In genomic region chr3:84190513-84191061, GRCm38 (mm10) we compare ENCODE assay signal across 8 mouse cellular contexts. TPM values are rescaled to one million over a fixed set of nuclear protein-coding genes. Genes with fewer than 3 reads are reported as not detected.
DNase-seq lines count a peak whose midpoint lies in the region; ATAC-seq and TF ChIP-seq lines count a peak whose summit lies in the region.

No protein-coding gene starts in this region.

- DNase-seq in gastrocnemius, postnatal 10 days: peak; percentile 20
- DNase-seq in gastrocnemius, postnatal 25 days: no peak
- DNase-seq in limb, embryonic 14.5 days (ENCODE audit: low spot score): no peak
- DNase-seq in urinary bladder, postnatal 36 days (ENCODE audit: low spot score in 2 of 2): no peak
- no peak for DNase-seq in ovary, postnatal 14 days (ENCODE audit: low spot score)

- 2% methylated on average over 41 of the region's 41 CpGs for WGBS in heart, embryonic 15.5 days
- WGBS in limb, embryonic 14.5 days: 12% methylated on average over 41 of the region's 41 CpGs
- WGBS in midbrain, embryonic 16.5 days: 16% methylated on average over 41 of the region's 41 CpGs

- peaks cover 6% of the 10 kb centered on the region; the same call in 1 of the 2 replicates for H3K4me1 ChIP-seq in bone marrow macrophage, adult 2 months (ENCODE audit: control insufficient read depth, insufficient read depth, low read length)
- peaks cover 17% of the 10 kb centered on the region; the same call in 1 of the 2 replicates for H3K4me1 ChIP-seq in heart, embryonic 15.5 days (replicated peaks)
- H3K4me1 ChIP-seq in limb, embryonic 14.5 days (ENCODE audit: control insufficient read depth, insufficient read depth, low read length): peaks cover 6% of the 10 kb centered on the region
- H3K4me1 ChIP-seq in midbrain, embryonic 16.5 days (ENCODE audit: control insufficient read depth, insufficient read depth, low read length): peaks cover 2% of the 10 kb centered on the region; the same call in 1 of the 2 replicates

- H3K27me3 ChIP-seq in heart, embryonic 15.5 days: 0 out of 2 replicates have a peak, but pooled peaks cover 3% of the 10 kb centered on the region
- H3K27me3 ChIP-seq in limb, embryonic 14.5 days (ENCODE audit: control insufficient read depth, insufficient read depth, low read length): peaks cover 11% of the 10 kb centered on the region; the same call in 1 of the 2 replicates
- no peaks in the 10 kb centered on the region for H3K27me3 ChIP-seq in midbrain, embryonic 16.5 days (ENCODE audit: control insufficient read depth, insufficient read depth, low read depth, low read length)

- peak overlapping the region; percentile 56 for H3K9ac ChIP-seq in heart, embryonic 15.5 days
- peak overlapping the region; percentile 38 for H3K9ac ChIP-seq in limb, embryonic 14.5 days (ENCODE audit: low read depth, low read length, severe bottlenecking)
- no peak overlapping the region; the same call in 1 of the 2 replicates for H3K9ac ChIP-seq in midbrain, embryonic 16.5 days (ENCODE audit: low read depth, low read length)

- H3K4me3 ChIP-seq in bone marrow macrophage, adult 2 months (ENCODE audit: insufficient read depth, low read length): peak overlapping the region; percentile 62
- H3K4me3 ChIP-seq in heart, embryonic 15.5 days: peak overlapping the region; percentile 58
- H3K4me3 ChIP-seq in limb, embryonic 14.5 days (replicated peaks; ENCODE audit: low read length): peak overlapping the region; percentile 36
- no peak overlapping the region for H3K4me3 ChIP-seq in midbrain, embryonic 16.5 days (ENCODE audit: low read depth, low read length)

- H3K36me3 ChIP-seq in heart, embryonic 15.5 days: no peaks in the 10 kb centered on the region
- H3K36me3 ChIP-seq in limb, embryonic 14.5 days (ENCODE audit: control insufficient read depth, insufficient read depth, low read length): peaks cover 5% of the 10 kb centered on the region; the same call in 1 of the 2 replicates
- peaks cover 7% of the 10 kb centered on the region; the same call in 1 of the 2 replicates for H3K36me3 ChIP-seq in midbrain, embryonic 16.5 days (ENCODE audit: control insufficient read depth, insufficient read depth, low read length)

- peak overlapping the region; percentile 68 for H3K4me2 ChIP-seq in heart, embryonic 15.5 days
- peak overlapping the region; percentile 56 for H3K4me2 ChIP-seq in limb, embryonic 14.5 days (replicated peaks; ENCODE audit: low read depth, low read length, severe bottlenecking)
- H3K4me2 ChIP-seq in midbrain, embryonic 16.5 days (ENCODE audit: low read length): peak overlapping the region; percentile 6; the same call in 1 of the 2 replicates

- H3K27ac ChIP-seq in bone marrow macrophage, adult 2 months (ENCODE audit: insufficient read depth, low read depth, low read length): no peak overlapping the region
- peak overlapping the region; percentile 54 for H3K27ac ChIP-seq in heart, embryonic 15.5 days
- H3K27ac ChIP-seq in limb, embryonic 14.5 days (replicated peaks; ENCODE audit: low read depth, low read length): no peak overlapping the region
- no peak overlapping the region for H3K27ac ChIP-seq in midbrain, embryonic 16.5 days (ENCODE audit: low read length)

- TF ChIP-seq POLR2A in bone marrow macrophage, adult 2 months (IDR thresholded peaks at IDR 0.05; ENCODE audit: borderline replicate concordance, low read depth, low read length): no peak
- no peak for TF ChIP-seq POLR2A in limb, embryonic 14.5 days (IDR thresholded peaks at IDR 0.05; ENCODE audit: borderline replicate concordance, extremely low read depth, insufficient read depth, insufficient read length)

- TF ChIP-seq CTCF in bone marrow macrophage, adult 2 months (IDR thresholded peaks at IDR 0.05; ENCODE audit: low read depth, low read length): no peak

- no peaks in the 10 kb centered on the region for H3K9me3 ChIP-seq in heart, embryonic 15.5 days (replicated peaks)
- no peaks in the 10 kb centered on the region for H3K9me3 ChIP-seq in limb, embryonic 14.5 days (ENCODE audit: control insufficient read depth, low read length)
- H3K9me3 ChIP-seq in midbrain, embryonic 16.5 days (replicated peaks; ENCODE audit: control insufficient read depth, low read length, poor library complexity, severe bottlenecking): no peaks in the 10 kb centered on the region

- ATAC-seq in heart, embryonic 15.5 days (replicated peaks; ENCODE audit: insufficient number of reproducible peaks, insufficient read depth, low FRiP score, low read depth): peak; percentile 45
- peak; percentile 51 for ATAC-seq in limb, embryonic 14.5 days (ENCODE audit: low FRiP score, low read depth)
- peak; percentile 26; the same call in 1 of the 2 replicates for ATAC-seq in midbrain, embryonic 16.5 days

RNA-seq across cellular contexts. Expression of gene Gm6525, which starts 16.7 kb away (rescaled TPM):
- under 1 TPM in 1 of 2 experiments, not detected in 1; 0.31 TPM for total RNA-seq in gastrocnemius, postnatal 10 days (2021)
- total RNA-seq in gastrocnemius, postnatal 25 days (2021): not detected
- polyA plus RNA-seq in bone marrow macrophage, adult 2 months (2012; ENCODE audit: insufficient read depth, insufficient read length, missing spikeins): 0.87 TPM in 1 of 2 replicates, not detected in the other
- polyA plus RNA-seq in heart, embryonic 15.5 days (2015; fragmentation: Nextera tagmentation; extraction: Ambion mirVana): 0.46 and 0.60 TPM in 2 replicates
- polyA plus RNA-seq in limb, embryonic 14.5 days (2012; rRNA removed): 0.26 and 0.39 TPM in 2 replicates
- 0.55 and 0.84 TPM in 2 replicates for polyA plus RNA-seq in limb, embryonic 14.5 days (2014; fragmentation: Nextera tagmentation; extraction: Ambion mirVana)
- polyA plus RNA-seq in midbrain, embryonic 16.5 days (2015; fragmentation: Nextera tagmentation; extraction: Ambion mirVana): 2.1 and 2.5 TPM in 2 replicates

RNA-seq across cellular contexts. Expression of gene Mnd1, which starts 35.0 kb away (rescaled TPM):
- 1 to 10 TPM; 8.1 to 8.5 TPM for total RNA-seq in gastrocnemius, postnatal 10 days (2021)
- 1 to 10 TPM; 2.1 to 3.3 TPM for total RNA-seq in gastrocnemius, postnatal 25 days (2021)
- polyA plus RNA-seq in bone marrow macrophage, adult 2 months (2012; ENCODE audit: insufficient read depth, insufficient read length, missing spikeins): 2.3 and 2.6 TPM in 2 replicates
- 10.2 and 11.5 TPM in 2 replicates for polyA plus RNA-seq in heart, embryonic 15.5 days (2015; fragmentation: Nextera tagmentation; extraction: Ambion mirVana)
- polyA plus RNA-seq in limb, embryonic 14.5 days (2012; rRNA removed): 4.4 and 9.8 TPM in 2 replicates
- polyA plus RNA-seq in limb, embryonic 14.5 days (2014; fragmentation: Nextera tagmentation; extraction: Ambion mirVana): 13.3 and 14.3 TPM in 2 replicates
- polyA plus RNA-seq in midbrain, embryonic 16.5 days (2015; fragmentation: Nextera tagmentation; extraction: Ambion mirVana): 1.4 and 1.5 TPM in 2 replicates

Comparison
In these comparisons a context has a peak if more than half of its experiments do, and no peak if none do; other contexts are left out.
1. H3K4me2 ChIP-seq: peak in every context shown above with its lines; median percentile 68 in heart, embryonic 15.5 days; 56 in limb, embryonic 14.5 days; 6 in midbrain, embryonic 16.5 days.